In the genomic region with DNA sequence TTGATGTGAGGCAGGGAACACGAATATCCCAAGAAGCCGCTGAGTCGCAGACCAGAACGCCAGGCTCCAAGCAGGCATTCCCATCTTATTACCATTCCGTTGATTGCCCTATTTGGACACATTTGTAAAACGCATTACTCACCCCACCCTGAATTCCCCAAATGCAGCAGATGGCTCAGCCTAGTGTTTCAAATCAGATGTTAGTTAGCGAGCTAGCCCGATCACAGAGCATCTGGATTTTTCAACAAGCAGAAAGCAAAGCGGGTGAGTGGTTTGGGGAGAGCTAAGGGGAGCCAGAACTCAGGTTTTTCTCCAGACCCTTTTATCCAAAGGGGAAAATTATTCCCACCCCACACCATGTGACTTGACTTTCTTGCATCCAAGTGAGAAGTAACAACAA, we compare ENCODE assay signal across 13 mouse cellular contexts.
DNase-seq lines count a peak whose midpoint lies in the region; ATAC-seq and TF ChIP-seq lines count a peak whose summit lies in the region.
"Had no signal": no experiment of that assay in that cellular context is flagged by ENCODE, and none has a peak within 500 bp of the region (broad histone marks: within the 10 kb centered on the region; RNA-seq: fewer than 3 reads in every experiment).

No protein-coding gene starts in this region.

- 0 out of 2 replicates have a peak, but pooled peaks cover 4% of the 10 kb centered on the region for H3K4me1 ChIP-seq in forebrain, embryonic 14.5 days (ENCODE audit: control insufficient read depth, insufficient read depth, low read length)
- H3K4me1 ChIP-seq in forebrain, embryonic 12.5 days = no peaks in the 10 kb centered on the region
- peaks cover 16% of the 10 kb centered on the region for H3K4me1 ChIP-seq in forebrain, embryonic 16.5 days (replicated peaks; ENCODE audit: control insufficient read depth, insufficient read depth, low read length)
- H3K4me1 ChIP-seq in lung, adult 2 months (ENCODE audit: control insufficient read depth, insufficient read depth, low read length) = no peaks in the 10 kb centered on the region
- H3K4me1 ChIP-seq: midbrain, embryonic 12.5 days had no signal

- intact Hi-C loops in left cerebral cortex, postnatal 25 days (cut with DNase I) = no loop called here
- intact Hi-C loops in left cerebral cortex, postnatal 4 days (cut with DNase I) = loop anchor here (10.0 kb wide), 1 partner anchor 187 kb away; no protein-coding TSS in a partner anchor

- H3K4me3 ChIP-seq in forebrain, embryonic 14.5 days (ENCODE audit: low read depth, low read length) = no peak overlapping the region
- H3K4me3 ChIP-seq in forebrain, embryonic 12.5 days (replicated peaks) = no peak overlapping the region
- no peak overlapping the region for H3K4me3 ChIP-seq in forebrain, embryonic 16.5 days (replicated peaks; ENCODE audit: low read length)
- no peak overlapping the region for H3K4me3 ChIP-seq in lung, adult 2 months (replicated peaks; ENCODE audit: extremely low read depth, low read depth, low read length)
- H3K4me3 ChIP-seq: midbrain, embryonic 12.5 days had no signal

- H3K27me3 ChIP-seq in forebrain, embryonic 14.5 days (replicated peaks; ENCODE audit: control insufficient read depth, insufficient read depth, low read length) = no peaks in the 10 kb centered on the region
- H3K27me3 ChIP-seq in forebrain, embryonic 12.5 days = no peaks in the 10 kb centered on the region
- H3K27me3 ChIP-seq in forebrain, embryonic 16.5 days (replicated peaks; ENCODE audit: control insufficient read depth, insufficient read depth, low read length) = no peaks in the 10 kb centered on the region
- H3K27me3 ChIP-seq: midbrain, embryonic 12.5 days had no signal

- 0 out of 2 replicates have a peak overlapping the region, but pooled peaks have one; percentile 40 for H3K27ac ChIP-seq in forebrain, embryonic 14.5 days (ENCODE audit: low read depth, low read length)
- no peak overlapping the region for H3K27ac ChIP-seq in forebrain, embryonic 12.5 days
- peak overlapping the region; percentile 52 for H3K27ac ChIP-seq in forebrain, embryonic 16.5 days (ENCODE audit: low read length)
- H3K27ac ChIP-seq: midbrain, embryonic 12.5 days had no signal

- no peaks in the 10 kb centered on the region for H3K36me3 ChIP-seq in forebrain, embryonic 14.5 days (ENCODE audit: control insufficient read depth, insufficient read depth, low read length)
- no peaks in the 10 kb centered on the region for H3K36me3 ChIP-seq in forebrain, embryonic 12.5 days (replicated peaks)
- H3K36me3 ChIP-seq in forebrain, embryonic 16.5 days (ENCODE audit: control insufficient read depth, insufficient read depth) = no peaks in the 10 kb centered on the region
- H3K36me3 ChIP-seq: midbrain, embryonic 12.5 days had no signal

- no peak for TF ChIP-seq CTCF in lung, adult 2 months (IDR thresholded peaks at IDR 0.05; ENCODE audit: insufficient read depth, low read length)

- no peak overlapping the region for H3K4me2 ChIP-seq in forebrain, embryonic 14.5 days (ENCODE audit: low read length)
- H3K4me2 ChIP-seq in forebrain, embryonic 12.5 days = no peak overlapping the region
- peak overlapping the region; percentile 9 for H3K4me2 ChIP-seq in forebrain, embryonic 16.5 days (ENCODE audit: low read length)
- H3K4me2 ChIP-seq: lung, embryonic 14.5 days; midbrain, embryonic 12.5 days had no signal

- peak; percentile 76 for ATAC-seq in forebrain, embryonic 14.5 days
- ATAC-seq in forebrain, embryonic 12.5 days (ENCODE audit: low FRiP score) = no peak
- ATAC-seq in forebrain, embryonic 16.5 days = peak; percentile 90

- 57% methylated on average over 9 of the region's 9 CpGs for WGBS in forebrain, embryonic 14.5 days
- 82% methylated on average over 9 of the region's 9 CpGs for WGBS in forebrain, embryonic 12.5 days
- 38% methylated on average over 9 of the region's 9 CpGs for WGBS in forebrain, embryonic 16.5 days
- 89% methylated on average over 9 of the region's 9 CpGs for WGBS in lung, adult 2 months

- no peak overlapping the region for H3K9ac ChIP-seq in forebrain, embryonic 14.5 days (ENCODE audit: low read length)
- H3K9ac ChIP-seq in forebrain, embryonic 12.5 days = no peak overlapping the region
- no peak overlapping the region for H3K9ac ChIP-seq in forebrain, embryonic 16.5 days (replicated peaks; ENCODE audit: low read depth, low read length)
- H3K9ac ChIP-seq: lung, embryonic 14.5 days; midbrain, embryonic 12.5 days had no signal

- DNase-seq in forebrain, embryonic 14.5 days (ENCODE audit: low spot score) = peak; percentile 83
- peak; percentile 34 to 41 for DNase-seq in left cerebral cortex, postnatal 25 days (ENCODE audit: low spot score in 2 of 2)
- no peak for DNase-seq in left cerebral cortex, postnatal 4 days
- peak; percentile 4 for DNase-seq in mesoderm, embryonic 11.5 days (ENCODE audit: low read depth, low spot score)
- DNase-seq in urinary bladder, postnatal 25 days (ENCODE audit: low spot score) = no peak
- no peak for DNase-seq in lung, adult 2 months
- DNase-seq: adrenal gland, postnatal 14 days; B cell, adult 2 months; kidney, adult 11 months; lung, embryonic 14.5 days had no signal

- no peaks in the 10 kb centered on the region for H3K9me3 ChIP-seq in forebrain, embryonic 14.5 days (replicated peaks; ENCODE audit: control insufficient read depth, low read length)
- H3K9me3 ChIP-seq in forebrain, embryonic 12.5 days = no peaks in the 10 kb centered on the region
- 0 out of 2 replicates have a peak, but pooled peaks cover 2% of the 10 kb centered on the region for H3K9me3 ChIP-seq in forebrain, embryonic 16.5 days (ENCODE audit: control insufficient read depth, low read length)
- H3K9me3 ChIP-seq: midbrain, embryonic 12.5 days had no signal

- TF ChIP-seq POLR2A in lung, adult 2 months (IDR thresholded peaks at IDR 0.05; ENCODE audit: borderline replicate concordance, extremely low read depth, low read depth, low read length) = no peak

Comparison
In these comparisons a context has a peak if more than half of its experiments do, and no peak if none do; other contexts are left out.
1. DNase-seq: peak in forebrain, embryonic 14.5 days (single experiment), left cerebral cortex, postnatal 25 days (2 of 2) and mesoderm, embryonic 11.5 days (single experiment); none in left cerebral cortex, postnatal 4 days (single experiment), urinary bladder, postnatal 25 days (single experiment) and lung, adult 2 months (single experiment).